Mouse (Mus musculus) stomach, embryonic 16.5 days (tissue): ENCODE results near the gene Jak3. TPM values are rescaled to one million over a fixed set of nuclear protein-coding genes. Genes with fewer than 3 reads are reported as not detected.
A peak's percentile ranks its signal among the peaks of the same experiment; 100 is the strongest.

ENCODE experiments used
- ATAC-seq: fragments of 200-750 bp; cut with Nextera tagmentation; 2 replicates; pipeline ENCODE4 v1.8.0; 2017; ENCODE audit warnings: moderate number of reproducible peaks, moderate TSS enrichment; ENCODE audit not compliant: insufficient read depth, low FRiP score
- H3K27ac ChIP-seq: fragments of 300-500 bp; sonication (generic); 2 replicates; pipeline ENCODE4 v1.5.1; 2014; ENCODE audit warnings: low read length
- H3K27me3 ChIP-seq: fragments of 300-500 bp; sonication (generic); 2 replicates; pipeline ENCODE4 v1.6.1; 2014; ENCODE audit warnings: low read length, control low read depth, mixed read lengths; ENCODE audit not compliant: control insufficient read depth, insufficient read depth
- H3K36me3 ChIP-seq: fragments of 300-500 bp; sonication (generic); 2 replicates; pipeline ENCODE4 v1.6.1; 2014; ENCODE audit warnings: low read length; ENCODE audit not compliant: control insufficient read depth, insufficient read depth
- H3K4me1 ChIP-seq: fragments of 300-500 bp; sonication (generic); 2 replicates; pipeline ENCODE4 v1.6.1; 2014; ENCODE audit warnings: low read length, control low read depth, mixed read lengths; ENCODE audit not compliant: control insufficient read depth, insufficient read depth
- H3K4me2 ChIP-seq: fragments of 300-500 bp; sonication (generic); 2 replicates; pipeline ENCODE4 v1.6.1; 2014; ENCODE audit warnings: low read depth, low read length, mixed read lengths
- H3K4me3 ChIP-seq: fragments of 300-500 bp; sonication (generic); replicated peaks from 2 replicates; pipeline ENCODE4 v1.5.1; 2014; ENCODE audit warnings: mild to moderate bottlenecking, low read length
- H3K9ac ChIP-seq: fragments of 300-500 bp; sonication (generic); 2 replicates; pipeline ENCODE4 v1.6.1; 2014; ENCODE audit warnings: low read length
- H3K9me3 ChIP-seq: fragments of 300-500 bp; sonication (generic); replicated peaks from 2 replicates; pipeline ENCODE4 v1.6.1; 2016; ENCODE audit warnings: low read length, control low read depth; ENCODE audit not compliant: control insufficient read depth
- WGBS: fragments of 180-500 bp; shearing (Covaris S2); extraction: QIAGEN DNeasy Blood & Tissue Kit; methylation state at CpG from one replicate; pipeline ENCODE4 v1.1.7; 2014; 5-methylcytosine and 5-hydroxymethylcytosine counted together
- polyA plus RNA-seq: library from polyadenylated mRNA; unstranded; fragments of >200 nt; fragmentation: Nextera tagmentation; extraction: Ambion mirVana; gene quantifications from 2 replicates; pipeline ENCODE4 v1.2.1, GENCODE M21; 2015

Gene Jak3
- polyA plus RNA-seq, 1 experiment from 2014 or later: 9.5 TPM

- peak; percentile 3; the same call in 1 of the 2 replicates for ATAC-seq
- H3K4me3 ChIP-seq: peak overlapping the region; percentile 15; the same call in 1 of the 2 replicates
- H3K9ac ChIP-seq: 0 out of 2 replicates have a peak overlapping the region, but pooled peaks have one; percentile 14
- no peaks in the 10 kb centered on the region for H3K9me3 ChIP-seq
- peaks cover 4% of the 10 kb centered on the region for H3K27me3 ChIP-seq
- WGBS: 39% methylated on average over 25 of the region's 25 CpGs
- H3K27ac ChIP-seq: no peak overlapping the region
- peak overlapping the region; percentile 44 for H3K4me2 ChIP-seq
- H3K4me1 ChIP-seq: 0 out of 2 replicates have a peak, but pooled peaks cover 2% of the 10 kb centered on the region
- no peaks in the 10 kb centered on the region for H3K36me3 ChIP-seq
Observed at GRCm38 (mm10) chr8:71709134-71709799, 33.2 kb downstream of the Jak3 start.

- no peak overlapping the region for H3K27ac ChIP-seq
- 22% methylated on average over 25 of the region's 25 CpGs for WGBS
- H3K4me3 ChIP-seq: peak overlapping the region; percentile 15; the same call in 1 of the 2 replicates
Observed at GRCm38 (mm10) chr8:71709800-71710446, 33.8 kb downstream of the Jak3 start.

GRCm38 (mm10) chr8:71711574-71711973 lies 35.5 kb downstream of the Jak3 start:
- Histone ChIP-seq H3K4me3 (no peak overlapping the region), H3K27me3 (peaks cover 4% of the 10 kb centered on the region), H3K9me3 (no peaks in the 10 kb centered on the region), H3K27ac (no peak overlapping the region), H3K36me3 (no peaks in the 10 kb centered on the region), H3K4me1 (0 out of 2 replicates have a peak, but pooled peaks cover 2% of the 10 kb centered on the region), H3K4me2 (no peak overlapping the region), H3K9ac (no peak overlapping the region)
- WGBS: 85% methylated on average over 2 of the region's 2 CpGs
- ATAC-seq: no peak

More at GRCm38 (mm10) chr8:71709800-71710446, 33.8 kb downstream of the Jak3 start:
- no peaks in the 10 kb centered on the region for H3K36me3 ChIP-seq
- no peaks in the 10 kb centered on the region for H3K9me3 ChIP-seq
- peak; percentile 71 for ATAC-seq
- peak overlapping the region; percentile 44 for H3K4me2 ChIP-seq
- 0 out of 2 replicates have a peak, but pooled peaks cover 2% of the 10 kb centered on the region for H3K4me1 ChIP-seq
- 0 out of 2 replicates have a peak overlapping the region, but pooled peaks have one; percentile 14 for H3K9ac ChIP-seq
- H3K27me3 ChIP-seq: peaks cover 4% of the 10 kb centered on the region

- Histone ChIP-seq H3K4me2 (no peak overlapping the region), H3K27me3 (no peaks in the 10 kb centered on the region), H3K9me3 (no peaks in the 10 kb centered on the region), H3K36me3 (no peaks in the 10 kb centered on the region), H3K4me3 (no peak overlapping the region), H3K9ac (no peak overlapping the region), H3K27ac (no peak overlapping the region), H3K4me1 (no peaks in the 10 kb centered on the region)
- ATAC-seq: no peak
- 30% methylated on average over 8 of the region's 8 CpGs for WGBS
Observed at GRCm38 (mm10) chr8:71715531-71715930, 39.4 kb downstream of the Jak3 start.

GRCm38 (mm10) chr8:71716561-71717053 lies 40.5 kb downstream of the Jak3 start:
- Histone ChIP-seq H3K36me3 (no peaks in the 10 kb centered on the region), H3K27me3 (no peaks in the 10 kb centered on the region), H3K4me2 (no peak overlapping the region), H3K9me3 (no peaks in the 10 kb centered on the region), H3K4me1 (no peaks in the 10 kb centered on the region), H3K27ac (no peak overlapping the region), H3K9ac (no peak overlapping the region), H3K4me3 (no peak overlapping the region)
- WGBS: 85% methylated on average over 13 of the region's 13 CpGs
- no peak for ATAC-seq

- Histone ChIP-seq H3K4me2 (no peak overlapping the region), H3K27ac (no peak overlapping the region), H3K36me3 (no peaks in the 10 kb centered on the region), H3K9me3 (no peaks in the 10 kb centered on the region), H3K27me3 (no peaks in the 10 kb centered on the region), H3K4me1 (no peaks in the 10 kb centered on the region), H3K4me3 (no peak overlapping the region), H3K9ac (no peak overlapping the region)
- ATAC-seq: no peak
- WGBS: 75% methylated on average over 12 of the region's 12 CpGs
Observed at GRCm38 (mm10) chr8:71717096-71717495, 41.0 kb downstream of the Jak3 start.

GRCm38 (mm10) chr8:71718252-71718651 lies 42.2 kb downstream of the Jak3 start:
- H3K36me3 ChIP-seq: no peaks in the 10 kb centered on the region
- H3K27me3 ChIP-seq: no peaks in the 10 kb centered on the region
- 29% methylated on average over 3 of the region's 3 CpGs for WGBS
- H3K4me1 ChIP-seq: no peaks in the 10 kb centered on the region
- H3K9ac ChIP-seq: no peak overlapping the region
- H3K9me3 ChIP-seq: no peaks in the 10 kb centered on the region
- no peak overlapping the region for H3K4me3 ChIP-seq
- no peak overlapping the region for H3K4me2 ChIP-seq
- H3K27ac ChIP-seq: no peak overlapping the region
- no peak for ATAC-seq

GRCm38 (mm10) chr8:71719218-71719617 lies 43.1 kb downstream of the Jak3 start:
- Histone ChIP-seq H3K4me3 (no peak overlapping the region), H3K9ac (no peak overlapping the region), H3K4me1 (no peaks in the 10 kb centered on the region), H3K27me3 (no peaks in the 10 kb centered on the region), H3K4me2 (no peak overlapping the region), H3K27ac (no peak overlapping the region), H3K36me3 (no peaks in the 10 kb centered on the region), H3K9me3 (no peaks in the 10 kb centered on the region)
- no peak for ATAC-seq
- 59% methylated on average over 4 of the region's 4 CpGs for WGBS

GRCm38 (mm10) chr8:71719928-71720457 lies 43.9 kb downstream of the Jak3 start:
- ATAC-seq: no peak
- H3K27ac ChIP-seq: no peak overlapping the region
- no peak overlapping the region for H3K4me3 ChIP-seq
- no peaks in the 10 kb centered on the region for H3K27me3 ChIP-seq
- H3K4me1 ChIP-seq: peaks cover 8% of the 10 kb centered on the region
- H3K9me3 ChIP-seq: no peaks in the 10 kb centered on the region
- H3K9ac ChIP-seq: no peak overlapping the region
- 38% methylated on average over 7 of the region's 7 CpGs for WGBS
- H3K36me3 ChIP-seq: no peaks in the 10 kb centered on the region
- H3K4me2 ChIP-seq: no peak overlapping the region
